Mouse (Mus musculus): ENCODE results near the gene Gm20843. TPM values are rescaled to one million over a fixed set of nuclear protein-coding genes. Genes with fewer than 3 reads are reported as not detected.

The Gm20843 gene
- not detected for total RNA-seq (2023)

DNA sequence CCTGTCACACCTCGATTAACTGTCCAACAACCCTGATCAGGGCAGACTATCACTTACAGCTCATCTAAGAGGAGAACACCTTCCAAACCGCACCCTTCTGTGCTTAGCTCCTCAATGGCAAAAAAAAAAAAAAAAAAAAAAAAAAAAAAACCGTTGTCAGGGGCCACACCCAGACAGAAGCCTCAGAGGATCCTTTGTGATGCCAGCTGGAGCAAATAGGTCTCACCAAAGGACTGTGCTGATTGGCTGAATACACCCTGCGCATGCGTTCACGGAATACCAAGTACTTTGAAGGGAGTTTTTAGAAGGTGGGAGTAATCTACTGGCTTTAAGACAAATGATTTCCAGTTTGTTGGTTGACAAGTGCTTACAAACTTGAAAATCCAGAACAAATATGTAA, at the start of gene Gm20843:
Gene Gm20843, minus strand, starts transcription at position 101 of the 400 bp plus-strand sequence.

